Mouse (Mus musculus): ENCODE results near the gene Pigp.
"Not testable (repeated sequence)": the region's sequence is repeated elsewhere in the genome, so short reads cannot be mapped to it uniquely, and the experiment has no call there.

Gene Pigp

GRCm38 (mm10) chr16:94360578-94361350 is 10.9 kb downstream of the Pigp start:
- no peak for DNase-seq (ENCODE audit: inconsistent ontology term)

GRCm38 (mm10) chr16:94358091-94358490 is 13.6 kb downstream of the Pigp start:
- DNase-seq (ENCODE audit: inconsistent ontology term): no peak

- no peak for DNase-seq (ENCODE audit: inconsistent ontology term)
Observed at GRCm38 (mm10) chr16:94356776-94357494, 14.7 kb downstream of the Pigp start.

- DNase-seq (ENCODE audit: inconsistent ontology term): no peak
Observed at GRCm38 (mm10) chr16:94356046-94356445, 15.6 kb downstream of the Pigp start.

- no peak for DNase-seq (ENCODE audit: inconsistent ontology term)
Observed at GRCm38 (mm10) chr16:94354450-94354849, 17.2 kb downstream of the Pigp start.

GRCm38 (mm10) chr16:94350287-94350677 is 21.4 kb downstream of the Pigp start:
- no peak for DNase-seq (ENCODE audit: inconsistent ontology term)

GRCm38 (mm10) chr16:94349588-94350286 is 21.9 kb downstream of the Pigp start:
- peak; percentile 93 for DNase-seq (ENCODE audit: inconsistent ontology term)

GRCm38 (mm10) chr16:94348779-94349178 is 22.9 kb downstream of the Pigp start:
- DNase-seq (ENCODE audit: inconsistent ontology term): no peak

- no peak for DNase-seq (ENCODE audit: inconsistent ontology term)
Observed at GRCm38 (mm10) chr16:94347080-94347731, 24.4 kb downstream of the Pigp start.

- DNase-seq (ENCODE audit: inconsistent ontology term): no peak
Observed at GRCm38 (mm10) chr16:94345733-94346132, 25.9 kb downstream of the Pigp start.

- DNase-seq (ENCODE audit: inconsistent ontology term): not testable (repeated sequence)
Observed at GRCm38 (mm10) chr16:94339164-94340160, 32.2 kb downstream of the Pigp start.

GRCm38 (mm10) chr16:94335656-94336055 is 36.0 kb downstream of the Pigp start:
- no peak for DNase-seq (ENCODE audit: inconsistent ontology term)

- DNase-seq (ENCODE audit: inconsistent ontology term): no peak
Observed at GRCm38 (mm10) chr16:94331886-94332252, 39.8 kb downstream of the Pigp start.

- DNase-seq (ENCODE audit: inconsistent ontology term): no peak
Observed at GRCm38 (mm10) chr16:94331233-94331885, 40.3 kb downstream of the Pigp start.

- no peak for DNase-seq (ENCODE audit: inconsistent ontology term)
Observed at GRCm38 (mm10) chr16:94330429-94330828, 41.2 kb downstream of the Pigp start.

- DNase-seq (ENCODE audit: inconsistent ontology term): no peak
Observed at GRCm38 (mm10) chr16:94328881-94329867, 42.5 kb downstream of the Pigp start.

- DNase-seq (ENCODE audit: inconsistent ontology term): peak; percentile 61
Observed at GRCm38 (mm10) chr16:94327781-94328711, 43.6 kb downstream of the Pigp start, which contains the start of gene Ripply3. Gene Ripply3, plus strand, starts transcription at chr16:94328420.

- no peak for DNase-seq (ENCODE audit: inconsistent ontology term)
Observed at GRCm38 (mm10) chr16:94326008-94326407, 45.6 kb downstream of the Pigp start.
